Mouse (Mus musculus) C2C12 (cell line): ENCODE results near the gene Defb48.

Experiments
- CEBPB ChIP-seq: IDR thresholded peaks from one replicate; pipeline ENCODE4 v1.6.1; 2011; ENCODE audit warnings: low read depth, mild to moderate bottlenecking, control low read depth, moderate library complexity
- CTCF ChIP-seq: IDR thresholded peaks from one replicate; pipeline ENCODE4 v1.5.1; 2011; ENCODE audit not compliant: control insufficient read depth, insufficient read depth, insufficient read length
- FOSL1 ChIP-seq: IDR thresholded peaks from one replicate; pipeline ENCODE4 v1.8.0; 2011; ENCODE audit warnings: mild to moderate bottlenecking, low read length; ENCODE audit not compliant: poor library complexity, insufficient read depth, severe bottlenecking
- MAX ChIP-seq: IDR thresholded peaks from one replicate; pipeline ENCODE4 v1.6.1; 2011; ENCODE audit warnings: mild to moderate bottlenecking, control low read depth
- MYOD1 ChIP-seq: IDR thresholded peaks from one replicate; pipeline ENCODE4 v1.6.1; 2011; ENCODE audit warnings: low read depth; ENCODE audit not compliant: control insufficient read depth, insufficient read length
- MYOG ChIP-seq: IDR thresholded peaks from one replicate; pipeline ENCODE4 v1.6.1; 2011; ENCODE audit not compliant: control insufficient read depth, insufficient read length; ENCODE audit errors: extremely low read depth
- USF1 ChIP-seq: IDR thresholded peaks from one replicate; pipeline ENCODE4 v1.6.1; 2011; ENCODE audit warnings: low read depth, mild to moderate bottlenecking, control low read depth, moderate library complexity

DNA sequence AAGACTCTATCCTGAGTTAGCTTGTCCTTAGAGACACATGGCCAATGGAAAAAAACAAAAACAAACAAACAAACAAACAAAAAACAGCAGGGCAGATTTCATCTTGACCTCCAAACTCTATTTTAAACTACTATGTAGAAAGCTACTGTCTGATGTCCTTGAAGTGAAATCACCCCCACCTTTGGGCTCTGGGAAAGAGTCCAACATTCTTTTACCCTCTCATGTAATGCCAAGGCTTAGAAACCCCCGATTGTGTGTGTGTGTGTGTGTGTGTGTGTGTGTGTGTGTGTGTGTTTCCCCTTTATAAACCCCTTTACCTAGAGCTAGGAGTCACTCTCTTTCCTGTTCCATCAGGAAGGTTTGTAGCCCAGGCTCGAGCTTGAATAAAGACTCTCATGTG, 18.3 kb upstream of the Defb48 start:
- TF ChIP-seq MYOG (no peak), CTCF (no peak), MAX (no peak), MYOD1 (no peak), USF1 (no peak), CEBPB (no peak), FOSL1 (no peak)
